13 mouse cellular contexts compared by ENCODE assay signal in the genomic region with DNA sequence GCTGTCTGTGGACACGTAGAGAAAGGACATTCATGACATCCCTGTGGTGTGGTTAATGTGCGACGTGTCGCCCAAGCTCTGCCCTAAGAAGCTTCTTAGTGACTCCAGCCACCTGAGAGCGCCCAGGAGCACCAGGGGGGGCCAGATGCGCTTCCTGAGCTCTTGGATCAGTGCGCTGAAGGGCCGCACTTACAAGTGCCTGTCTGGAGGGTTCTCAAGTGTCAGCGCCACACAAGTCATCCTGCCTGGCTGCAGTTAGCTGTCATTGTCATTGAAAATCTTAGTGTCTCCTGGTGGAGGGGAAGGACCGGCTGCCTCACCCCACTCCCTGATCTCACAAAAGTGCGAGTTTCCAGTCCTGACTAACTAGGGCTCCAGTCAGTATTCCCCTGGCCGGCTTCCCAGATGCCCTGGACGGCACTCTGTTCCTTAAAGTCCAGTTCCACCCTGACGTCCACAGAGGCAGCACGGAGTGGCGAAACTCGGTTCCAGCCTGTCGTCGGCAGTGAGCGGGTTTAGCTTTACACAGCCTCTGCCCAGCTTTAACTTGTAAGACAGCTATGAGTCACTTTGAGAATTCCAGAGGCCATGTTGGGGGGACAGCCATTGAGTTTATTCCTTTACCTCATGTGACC. TPM values are rescaled to one million over a fixed set of nuclear protein-coding genes. Genes with fewer than 3 reads are reported as not detected.
DNase-seq lines count a peak whose midpoint lies in the region; ATAC-seq lines count a peak whose summit lies in the region.
"Had no signal": no experiment of that assay in that cellular context is flagged by ENCODE, and none has a peak within 500 bp of the region (broad histone marks: within the 10 kb centered on the region; RNA-seq: fewer than 3 reads in every experiment).

No protein-coding gene starts in this region.

- H3K4me1 ChIP-seq in heart, embryonic 11.5 days (ENCODE audit: control insufficient read depth, insufficient read depth, low read length) = peaks cover 7% of the 10 kb centered on the region
- no peaks in the 10 kb centered on the region for H3K4me1 ChIP-seq in kidney, embryonic 15.5 days
- H3K4me1 ChIP-seq in embryonic facial prominence, embryonic 15.5 days = peaks cover 22% of the 10 kb centered on the region
- H3K4me1 ChIP-seq in limb, embryonic 10.5 days = peaks cover 3% of the 10 kb centered on the region; the same call in 1 of the 2 replicates
- H3K4me1 ChIP-seq: midbrain, embryonic 12.5 days had no signal

- WGBS in heart, embryonic 11.5 days (ENCODE audit: insufficient replicate concordance) = 64% methylated on average over 20 of the region's 20 CpGs
- WGBS in kidney, embryonic 15.5 days = 75% methylated on average over 20 of the region's 20 CpGs
- WGBS in embryonic facial prominence, embryonic 15.5 days = 75% methylated on average over 20 of the region's 20 CpGs
- WGBS in limb, embryonic 10.5 days = 87% methylated on average over 20 of the region's 20 CpGs

- ATAC-seq in heart, embryonic 11.5 days (replicated peaks; ENCODE audit: insufficient number of reproducible peaks, low FRiP score, low TSS enrichment) = no peak
- ATAC-seq in kidney, embryonic 15.5 days (replicated peaks; ENCODE audit: low FRiP score) = no peak
- ATAC-seq in embryonic facial prominence, embryonic 15.5 days (ENCODE audit: insufficient number of reproducible peaks, low FRiP score, low TSS enrichment, low read depth) = no peak
- ATAC-seq: CD4-positive, CD25-positive, alpha-beta regulatory T cell, adult 4 months had no signal

- peaks cover 14% of the 10 kb centered on the region for H3K36me3 ChIP-seq in heart, embryonic 11.5 days (ENCODE audit: control insufficient read depth, insufficient read depth, low read length)
- peaks cover 64% of the 10 kb centered on the region for H3K36me3 ChIP-seq in kidney, embryonic 15.5 days
- peaks cover 54% of the 10 kb centered on the region for H3K36me3 ChIP-seq in embryonic facial prominence, embryonic 15.5 days
- peaks cover 69% of the 10 kb centered on the region for H3K36me3 ChIP-seq in limb, embryonic 10.5 days

- no peak overlapping the region for H3K9ac ChIP-seq in heart, embryonic 11.5 days (ENCODE audit: low read depth, low read length)
- H3K9ac ChIP-seq in kidney, embryonic 15.5 days = no peak overlapping the region
- H3K9ac ChIP-seq in embryonic facial prominence, embryonic 15.5 days = no peak overlapping the region
- H3K9ac ChIP-seq: lung, embryonic 15.5 days; midbrain, embryonic 12.5 days had no signal

- H3K4me2 ChIP-seq in heart, embryonic 11.5 days = no peak overlapping the region
- H3K4me2 ChIP-seq in kidney, embryonic 15.5 days = no peak overlapping the region
- H3K4me2 ChIP-seq in embryonic facial prominence, embryonic 15.5 days (replicated peaks) = no peak overlapping the region
- H3K4me2 ChIP-seq: lung, embryonic 15.5 days; midbrain, embryonic 12.5 days had no signal

- H3K27me3 ChIP-seq in heart, embryonic 11.5 days (ENCODE audit: control insufficient read depth, insufficient read depth, low read length) = no peaks in the 10 kb centered on the region
- H3K27me3 ChIP-seq in kidney, embryonic 15.5 days = no peaks in the 10 kb centered on the region
- no peaks in the 10 kb centered on the region for H3K27me3 ChIP-seq in embryonic facial prominence, embryonic 15.5 days
- no peaks in the 10 kb centered on the region for H3K27me3 ChIP-seq in limb, embryonic 10.5 days (ENCODE audit: low read depth, poor library complexity, severe bottlenecking)
- H3K27me3 ChIP-seq: lung, embryonic 15.5 days; midbrain, embryonic 12.5 days had no signal

- H3K9me3 ChIP-seq in heart, embryonic 11.5 days (replicated peaks; ENCODE audit: control insufficient read depth, low read length) = no peaks in the 10 kb centered on the region
- H3K9me3 ChIP-seq in kidney, embryonic 15.5 days (replicated peaks) = no peaks in the 10 kb centered on the region
- no peaks in the 10 kb centered on the region for H3K9me3 ChIP-seq in embryonic facial prominence, embryonic 15.5 days (replicated peaks)
- no peaks in the 10 kb centered on the region for H3K9me3 ChIP-seq in limb, embryonic 10.5 days (replicated peaks)
- H3K9me3 ChIP-seq: lung, embryonic 15.5 days; midbrain, embryonic 12.5 days had no signal

- H3K27ac ChIP-seq in heart, embryonic 11.5 days (ENCODE audit: low read depth, low read length) = no peak overlapping the region
- no peak overlapping the region for H3K27ac ChIP-seq in kidney, embryonic 15.5 days
- H3K27ac ChIP-seq in embryonic facial prominence, embryonic 15.5 days (replicated peaks) = 0 out of 2 replicates have a peak overlapping the region, but pooled peaks have one; percentile 11
- no peak overlapping the region; the same call in 1 of the 2 replicates for H3K27ac ChIP-seq in limb, embryonic 10.5 days
- H3K27ac ChIP-seq: lung, embryonic 15.5 days; midbrain, embryonic 12.5 days had no signal

- DNase-seq in heart, adult 18-20 months = peak; percentile 28 to 43
- peak; percentile 29 to 60 for DNase-seq in kidney, postnatal 36 days
- DNase-seq in lung, postnatal 10 days = peak; percentile 70
- no peak for DNase-seq in limb, embryonic 10.5 days (ENCODE audit: low spot score)
- DNase-seq: cerebellum, postnatal 25 days; liver; thymus, adult 18-20 months had no signal

- no peak overlapping the region for H3K4me3 ChIP-seq in heart, embryonic 11.5 days (ENCODE audit: low read depth, low read length)
- no peak overlapping the region for H3K4me3 ChIP-seq in kidney, embryonic 15.5 days (replicated peaks)
- no peak overlapping the region for H3K4me3 ChIP-seq in embryonic facial prominence, embryonic 15.5 days (replicated peaks)
- no peak overlapping the region for H3K4me3 ChIP-seq in limb, embryonic 10.5 days
- H3K4me3 ChIP-seq: lung, embryonic 15.5 days; midbrain, embryonic 12.5 days had no signal

RNA-seq across cellular contexts. Expression of a gene that starts 30.8 kb away (rescaled TPM):
- total RNA-seq in heart, adult 18-20 months (2021) = 10 to 100 TPM; 89.4 to 92.1 TPM
- polyA plus RNA-seq in heart, embryonic 11.5 days (2014; fragmentation: Nextera tagmentation; extraction: Ambion mirVana) = 33.6 and 38.3 TPM in 2 replicates
- polyA plus RNA-seq in kidney, embryonic 15.5 days (2015; fragmentation: Nextera tagmentation; extraction: Ambion mirVana) = 41.5 and 46.0 TPM in 2 replicates
- 51.3 and 52.1 TPM in 2 replicates for polyA plus RNA-seq in embryonic facial prominence, embryonic 15.5 days (2015; fragmentation: Nextera tagmentation; extraction: Ambion mirVana)
- 29.5 and 35.6 TPM in 2 replicates for polyA plus RNA-seq in limb, embryonic 10.5 days (2016; fragmentation: Nextera tagmentation; extraction: Ambion mirVana)

RNA-seq across cellular contexts. Expression of a gene that starts 44.6 kb away (rescaled TPM):
- 1 to 10 TPM; 2.1 to 2.3 TPM for total RNA-seq in heart, adult 18-20 months (2021)
- polyA plus RNA-seq in heart, embryonic 11.5 days (2014; fragmentation: Nextera tagmentation; extraction: Ambion mirVana) = 1.1 and 1.5 TPM in 2 replicates
- polyA plus RNA-seq in kidney, embryonic 15.5 days (2015; fragmentation: Nextera tagmentation; extraction: Ambion mirVana) = 0.33 and 0.57 TPM in 2 replicates
- 1.7 and 2.6 TPM in 2 replicates for polyA plus RNA-seq in embryonic facial prominence, embryonic 15.5 days (2015; fragmentation: Nextera tagmentation; extraction: Ambion mirVana)
- 0.26 and 0.50 TPM in 2 replicates for polyA plus RNA-seq in limb, embryonic 10.5 days (2016; fragmentation: Nextera tagmentation; extraction: Ambion mirVana)
